Mouse (Mus musculus) spleen, adult 2 months (tissue): ENCODE measurements at regions not wholly inside any gene's neighbourhood (a gene's known extent, or its start where the extent isn't known, plus 50 kb on each side); places are given as distances from the start of the nearest gene placed in this dataset.

Experiments
- CTCF ChIP-seq: fragments of 200-500 bp; IDR thresholded peaks from 2 replicates; pipeline ENCODE4 v1.5.1; 2011; ENCODE audit warnings: mild to moderate bottlenecking, inconsistent platforms; ENCODE audit not compliant: insufficient read depth, insufficient read length, insufficient replicate concordance; ENCODE audit errors: extremely low read depth
- POLR2A ChIP-seq: fragments of 200-500 bp; IDR thresholded peaks from 2 replicates; pipeline ENCODE4 v1.6.1; 2011; ENCODE audit warnings: low read depth, low read length, inconsistent platforms

DNA sequence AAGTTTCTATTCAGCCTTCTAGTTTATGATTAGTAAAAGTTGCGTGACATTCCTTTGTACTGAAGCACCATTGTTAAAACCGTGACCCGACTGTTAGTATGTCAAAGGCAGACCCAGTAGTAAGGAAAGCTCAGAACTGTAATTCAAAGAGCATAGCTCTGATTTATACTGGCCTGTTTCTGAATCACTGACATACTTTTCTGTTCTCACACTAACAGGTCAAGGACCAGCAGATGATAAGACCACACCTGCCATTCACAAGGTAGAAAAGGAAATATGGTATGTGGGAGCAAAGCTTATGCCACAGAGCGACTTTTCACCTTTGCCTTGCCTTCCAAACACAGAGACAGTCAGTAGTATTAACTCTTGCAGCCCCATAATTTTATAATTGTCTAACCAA is 269.5 kb upstream of the Acvr2a start:
- TF ChIP-seq CTCF, result no peak
- TF ChIP-seq POLR2A, result no peak
